In genomic region chrX:57053174-57053992, GRCm38 (mm10) we compare ENCODE assay signal across 8 mouse cellular contexts. TPM values are rescaled to one million over a fixed set of nuclear protein-coding genes. Genes with fewer than 3 reads are reported as not detected.
A peak's percentile ranks its signal among the peaks of the same experiment; 100 is the strongest.
DNase-seq lines count a peak whose midpoint lies in the region; ATAC-seq and TF ChIP-seq lines count a peak whose summit lies in the region.

Gene Htatsf1 (plus strand): TSS chrX:57053583.

- POLR2A ChIA-PET in Patski (lab: Charles Lee) = no interaction called here

- H3K4me2 ChIP-seq in hindbrain, embryonic 13.5 days = peak within 1 kb of the TSS; percentile 62

- CTCF ChIA-PET in Patski (lab: Charles Lee) = no interaction called here

- in situ Hi-C loops in Patski (cut with MboI; ENCODE audit: low pct_unique_long_range_greater_than_20kb) = no loop called here

- H3K9ac ChIP-seq in hindbrain, embryonic 13.5 days = peak within 1 kb of the TSS; percentile 72

- ATAC-seq in Patski = peak; percentile 92
- peak; percentile 97 for ATAC-seq in hindbrain, embryonic 13.5 days (ENCODE audit: low FRiP score)

- H3K27me3 ChIP-seq in Patski = peaks cover 25% of the 10 kb centered on the region
- no peaks in the 10 kb centered on the region for H3K27me3 ChIP-seq in hindbrain, embryonic 13.5 days

- 0 out of 2 replicates have a peak, but pooled peaks cover 4% of the 10 kb centered on the region for H3K36me3 ChIP-seq in hindbrain, embryonic 13.5 days

- DNase-seq in Patski (ENCODE audit: low read depth, low spot score) = peak; percentile 19
- DNase-seq in cerebellum, postnatal 14 days = peak; percentile 84 to 85
- DNase-seq in frontal cortex, postnatal 14 days (ENCODE audit: low spot score in 2 of 2) = peak; percentile 65 to 72
- DNase-seq in layer of hippocampus, postnatal 36 days = peak; percentile 79 to 84
- DNase-seq in lung, postnatal 36 days = peak; percentile 78
- DNase-seq in retina, postnatal 1 day = peak; percentile 91
- DNase-seq in urinary bladder, adult 18-20 months (ENCODE audit: low spot score in 2 of 2) = peak; percentile 65 to 77

- H3K4me1 ChIP-seq in hindbrain, embryonic 13.5 days (replicated peaks) = no peaks in the 10 kb centered on the region

- WGBS in hindbrain, embryonic 13.5 days = 17% methylated on average over 74 of the region's 85 CpGs

- H3K9me3 ChIP-seq in hindbrain, embryonic 13.5 days = no peaks in the 10 kb centered on the region

- peak within 1 kb of the TSS; percentile 52 for H3K4me3 ChIP-seq in hindbrain, embryonic 13.5 days

- TF ChIP-seq CTCF in Patski (IDR thresholded peaks at IDR 0.05) = no peak

- H3K27ac ChIP-seq in hindbrain, embryonic 13.5 days = peak within 1 kb of the TSS; percentile 95

RNA-seq across cellular contexts. Expression of gene Htatsf1, which starts in this region (rescaled TPM):
- polyA plus RNA-seq in Patski (2021) = 44.3 TPM
- 92.0 and 98.4 TPM in 2 replicates for polyA plus RNA-seq in hindbrain, embryonic 13.5 days (2015; fragmentation: Nextera tagmentation; extraction: Ambion mirVana)
- total RNA-seq in layer of hippocampus, postnatal 36 days (2021) = 10 to 100 TPM; 58.2 to 62.1 TPM

Comparison
In these comparisons a context has a peak if more than half of its experiments do, and no peak if none do; other contexts are left out.
1. Peak in every context shown above with its lines: DNase-seq, ATAC-seq, H3K4me3 ChIP-seq and H3K27ac ChIP-seq.
2. DNase-seq: peak in every context shown above with its lines; median percentile 91 in retina, postnatal 1 day; 84 in cerebellum, postnatal 14 days; 82 in layer of hippocampus, postnatal 36 days; 78 in lung, postnatal 36 days; 71 in urinary bladder, adult 18-20 months; 68 in frontal cortex, postnatal 14 days; 19 in Patski.